Mouse (Mus musculus) CD4-positive naive resting alpha-beta T cell, adult 57 days (primary cell): Measurements from ENCODE around the gene Apool. TPM values are rescaled to one million over a fixed set of nuclear protein-coding genes. Genes with fewer than 3 reads are reported as not detected.

ENCODE experiments used
- total RNA-seq: library from RNA; stranded (reverse); gene quantifications from one replicate; pipeline ENCODE4 v1.2.4, GENCODE M21; 2023

Apool gene
- 15.3 TPM for total RNA-seq

GRCm38 (mm10) chrX:112310804-112311530, at the start of gene Apool:
Apool (plus strand) TSS chrX:112311334.

GRCm38 (mm10) chrX:112406679-112407078, 95.5 kb downstream of the Apool start, which contains the start of gene Satl1:
Satl1 (minus strand) TSS chrX:112406779.

Other genes with a start within 250 kb of the Apool start
- not detected for gene 4933403O08Rik, start 72.3 kb upstream of the Apool start, total RNA-seq
- gene Satl1, start 95.4 kb downstream of the Apool start, total RNA-seq: not detected
- gene 2010106E10Rik, start 183.9 kb downstream of the Apool start, total RNA-seq: not detected